Mouse (Mus musculus): ENCODE results near the gene Ufc1. TPM values are rescaled to one million over a fixed set of nuclear protein-coding genes. Genes with fewer than 3 reads are reported as not detected.
"Not testable (repeated sequence)": the region's sequence is repeated elsewhere in the genome, so short reads cannot be mapped to it uniquely, and the experiment has no call there.

Ufc1 gene
- total RNA-seq, 2 experiments from 2014 or later = 84.9 to 88.8 TPM

DNA sequence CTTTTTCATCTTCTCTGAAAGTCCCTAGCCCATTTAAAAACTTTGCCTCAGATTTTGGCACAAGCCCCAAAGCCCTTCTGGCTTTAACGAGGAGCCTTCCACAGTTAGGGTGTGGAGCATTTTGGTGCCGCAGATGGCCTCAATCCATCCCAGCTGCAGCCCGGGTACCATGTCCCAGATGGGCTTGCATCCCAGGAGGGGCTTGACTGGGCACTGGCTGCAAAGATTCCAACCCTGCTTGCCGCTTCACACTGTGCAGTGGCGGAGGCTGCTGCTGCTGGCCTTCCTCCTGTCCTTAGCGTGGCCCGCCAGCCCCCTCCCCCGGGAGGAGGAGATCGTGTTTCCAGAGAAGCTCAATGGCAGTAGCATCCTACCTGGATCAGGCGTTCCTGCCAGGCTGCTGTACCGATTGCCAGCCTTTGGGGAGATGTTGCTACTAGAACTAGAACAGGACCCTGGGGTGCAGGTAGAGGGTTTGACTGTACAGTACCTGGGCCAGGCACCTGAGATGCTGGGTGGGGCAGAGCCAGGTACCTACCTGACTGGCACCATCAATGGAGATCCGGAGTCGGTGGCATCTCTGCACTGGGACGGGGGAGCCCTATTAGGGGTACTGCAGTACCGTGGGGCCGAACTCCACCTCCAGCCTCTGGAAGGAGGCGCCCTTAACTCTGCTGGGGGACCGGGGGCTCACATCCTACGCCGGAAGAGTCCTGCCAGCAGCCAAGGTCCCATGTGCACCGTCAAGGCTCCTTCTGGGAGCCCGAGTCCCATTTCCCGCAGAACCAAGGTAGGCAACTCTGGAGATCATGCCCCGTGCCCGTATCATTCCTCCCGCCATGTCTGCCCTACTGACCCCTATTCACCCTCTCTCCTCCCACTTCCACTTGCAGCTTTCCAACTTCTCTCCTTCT is 43.9 kb downstream of the Ufc1 start, which contains the start of gene Ndufs2:
Gene Ndufs2 (minus strand): TSS at position 709 of the 914 bp plus-strand sequence.
- no peak for DNase-seq
- intact Hi-C loops (cut with DNase I) = no loop called here

DNA sequence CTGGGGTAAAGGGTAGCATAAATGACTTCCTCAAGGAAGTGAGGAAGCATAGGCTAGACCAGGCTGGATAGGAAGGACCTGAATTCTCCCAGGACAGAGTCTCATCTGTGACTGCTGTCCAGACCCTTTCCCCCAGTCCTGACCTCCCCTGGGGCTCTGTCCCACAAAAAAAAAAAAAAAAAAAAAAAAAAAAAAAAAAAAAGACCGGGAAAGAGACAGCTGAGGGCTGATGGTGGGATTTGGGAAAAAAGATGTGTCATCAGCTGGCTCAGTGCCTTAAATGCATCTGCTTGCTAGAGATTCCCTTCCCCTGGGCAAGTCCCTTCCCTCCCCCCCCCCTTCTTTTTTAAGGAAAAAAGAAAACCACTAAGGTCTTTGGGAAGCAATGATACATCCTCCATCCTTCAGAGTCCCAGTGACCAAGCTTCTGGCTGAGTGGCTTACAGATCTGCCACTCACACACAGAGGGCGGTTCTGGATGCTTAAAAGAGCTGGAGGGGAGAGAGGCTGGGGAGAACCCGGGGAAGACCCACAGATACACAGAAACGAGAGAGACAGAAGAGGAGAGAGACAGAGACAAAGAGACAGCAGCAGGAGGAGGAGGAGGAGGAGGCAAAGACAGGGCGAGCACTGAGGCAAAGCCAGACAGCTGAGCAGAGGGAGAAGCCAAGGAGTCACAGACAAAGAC is 44.8 kb downstream of the Ufc1 start, which contains the start of gene Adamts4:
Gene Adamts4 (plus strand): TSS at position 509 of the 688 bp plus-strand sequence.
- DNase-seq = peak; percentile 55 to 62
- intact Hi-C loops (cut with DNase I) = loop anchor here (5.0 kb wide), 1 partner anchor 82 kb away; no protein-coding TSS in a partner anchor

DNA sequence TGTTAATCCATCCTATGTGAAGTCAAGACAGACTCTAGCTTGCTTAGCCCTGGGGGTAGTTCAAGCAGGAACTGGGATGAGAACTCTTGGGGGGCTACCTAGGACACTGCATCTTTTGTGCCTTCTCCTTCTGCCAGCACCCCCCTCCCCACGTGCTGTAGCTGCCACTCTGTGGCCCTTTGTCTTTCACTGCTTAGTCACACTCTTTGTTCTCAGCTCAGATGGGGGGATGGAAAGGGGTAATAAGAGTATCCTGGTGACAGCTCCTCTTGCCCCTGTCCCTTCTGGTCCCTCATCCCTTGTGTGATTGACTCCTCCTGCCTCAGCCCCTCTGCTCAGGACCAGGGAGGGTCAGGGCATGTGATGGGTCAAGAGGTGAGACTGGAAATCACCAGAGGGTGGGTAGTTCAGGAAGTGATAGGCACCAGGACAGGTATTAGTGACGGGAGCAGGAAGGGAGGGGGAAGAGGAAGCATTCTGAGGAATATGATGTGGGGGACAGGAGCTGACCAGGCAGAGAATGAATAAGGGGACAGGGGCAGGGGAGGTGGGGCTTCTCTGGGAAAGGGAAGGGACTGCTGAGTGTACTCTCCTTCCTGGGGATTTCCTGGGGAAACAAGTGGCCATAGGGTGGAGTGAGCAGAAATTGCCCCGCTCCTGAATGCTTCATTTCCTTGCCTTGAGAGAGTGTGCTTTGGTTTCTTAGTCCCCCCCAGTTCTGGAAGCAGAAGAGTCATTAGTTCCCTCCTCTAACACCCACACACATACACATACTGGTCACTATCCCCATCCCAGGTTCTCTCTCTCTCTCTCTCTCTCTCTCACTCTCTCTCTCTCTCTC is 46.2 kb downstream of the Ufc1 start:
- intact Hi-C loops (cut with DNase I) = loop anchor here (5.0 kb wide), 1 partner anchor 84 kb away; no protein-coding TSS in a partner anchor
- no peak for DNase-seq

DNA sequence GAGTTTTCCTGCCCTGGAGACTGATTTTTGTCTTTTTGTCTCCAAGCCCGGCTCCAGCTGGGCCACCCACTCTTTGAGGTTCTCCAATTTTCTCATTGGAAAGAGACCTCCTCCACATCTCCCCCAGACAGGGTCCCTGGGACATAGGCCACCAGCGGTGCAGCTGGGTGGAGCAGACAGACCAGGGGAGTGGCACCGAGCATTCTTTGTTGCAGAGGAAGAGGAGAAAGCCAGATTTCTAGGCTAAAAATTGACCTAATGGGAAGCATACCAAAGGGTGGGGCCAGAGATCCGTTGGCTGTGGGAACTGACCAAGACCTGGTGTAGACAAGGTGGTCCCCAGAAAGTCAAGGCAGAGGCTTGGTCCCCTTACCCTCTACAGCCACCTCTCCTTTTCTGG is 46.9 kb downstream of the Ufc1 start:
- DNase-seq = no peak
- intact Hi-C loops (cut with DNase I) = loop anchor here (2.0 to 5.0 kb wide), 3 partner anchors 23 to 84 kb away; partner anchors contain the start of genes B4galt3 and Tomm40l

DNA sequence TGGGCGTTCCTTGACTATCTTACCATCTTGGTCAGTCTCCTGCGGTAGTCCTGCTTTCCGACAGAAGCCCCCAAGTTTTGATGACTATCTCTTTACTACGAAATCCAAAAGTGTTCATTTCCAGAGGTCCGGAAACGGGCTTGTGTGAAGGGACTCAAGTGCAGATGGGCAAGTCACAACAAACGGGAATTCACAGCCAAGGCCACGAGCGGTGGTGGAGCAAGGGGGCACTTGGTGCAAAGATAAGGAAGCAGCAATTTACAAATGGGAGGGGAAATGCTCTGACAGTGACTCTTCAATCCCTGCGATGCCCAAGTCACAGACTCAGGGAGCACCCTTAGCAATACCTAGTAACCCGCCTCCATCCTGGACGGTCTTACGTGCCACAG is 47.4 kb downstream of the Ufc1 start:
- DNase-seq = no peak
- intact Hi-C loops (cut with DNase I) = loop anchor here (2.0 to 5.0 kb wide), 3 partner anchors 23 to 85 kb away; partner anchors contain the start of genes B4galt3 and Tomm40l

DNA sequence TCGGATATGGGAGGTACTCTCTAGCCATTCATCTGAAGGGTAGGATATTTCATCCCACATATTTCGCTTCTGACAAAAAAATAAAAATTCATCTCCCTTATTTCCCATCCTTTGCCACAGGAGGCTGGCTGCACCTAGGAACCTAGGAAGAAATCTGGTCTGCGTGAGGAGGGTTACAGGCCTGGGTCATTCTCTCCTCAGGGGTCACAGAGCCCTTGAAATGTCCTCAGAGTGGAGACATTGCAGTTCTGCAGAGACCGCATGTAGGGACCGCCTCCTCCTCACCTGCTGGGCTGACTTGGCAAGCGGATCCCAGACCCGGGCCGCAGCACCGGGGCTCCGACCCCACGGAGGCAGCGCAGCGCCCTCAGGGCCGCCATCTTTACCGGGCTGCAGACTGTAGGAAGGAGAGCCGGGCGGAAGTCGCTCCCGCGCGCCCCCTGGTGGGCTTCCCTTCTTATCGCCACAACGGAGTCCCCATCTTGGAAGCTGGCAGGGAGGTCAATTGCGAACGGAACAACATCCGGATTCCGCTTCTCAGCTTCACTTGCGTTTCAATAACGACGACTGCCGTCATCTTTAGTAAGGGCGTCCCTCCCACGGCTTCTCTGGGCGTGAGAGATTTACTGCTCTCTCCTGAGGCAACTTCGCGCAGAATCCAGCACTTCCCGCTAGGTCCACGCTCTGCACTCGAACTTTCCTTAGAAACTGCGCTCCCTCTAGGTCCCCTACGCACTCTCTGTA is 47.9 kb downstream of the Ufc1 start:
- intact Hi-C loops (cut with DNase I) = loop anchor here (2.0 to 5.0 kb wide), 3 partner anchors 24 to 85 kb away; partner anchors contain the start of genes B4galt3 and Tomm40l
- peak; percentile 96 to 97 for DNase-seq

DNA sequence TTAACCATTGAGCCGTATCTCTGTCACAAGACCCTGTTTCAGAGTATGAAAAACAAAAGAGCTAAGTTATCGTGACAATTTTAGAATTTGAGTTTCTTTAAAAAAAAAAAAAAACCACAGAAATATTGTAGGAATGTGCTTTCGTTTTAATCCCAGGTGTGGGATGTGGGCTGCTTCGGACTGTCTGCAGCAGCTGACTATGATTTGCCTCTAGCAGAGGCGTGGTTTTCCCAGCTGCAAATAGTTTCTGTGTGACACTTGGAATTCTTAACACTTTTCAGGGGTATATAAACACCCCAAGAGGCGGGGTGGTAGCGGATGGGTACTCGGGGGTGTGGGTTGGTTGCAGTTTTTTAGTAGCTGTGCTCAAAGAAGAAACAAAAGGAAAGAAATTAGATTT is 49.5 kb downstream of the Ufc1 start:
- intact Hi-C loops (cut with DNase I) = loop anchor here (5.0 kb wide), 1 partner anchor 87 kb away; no protein-coding TSS in a partner anchor
- DNase-seq = no peak

DNA sequence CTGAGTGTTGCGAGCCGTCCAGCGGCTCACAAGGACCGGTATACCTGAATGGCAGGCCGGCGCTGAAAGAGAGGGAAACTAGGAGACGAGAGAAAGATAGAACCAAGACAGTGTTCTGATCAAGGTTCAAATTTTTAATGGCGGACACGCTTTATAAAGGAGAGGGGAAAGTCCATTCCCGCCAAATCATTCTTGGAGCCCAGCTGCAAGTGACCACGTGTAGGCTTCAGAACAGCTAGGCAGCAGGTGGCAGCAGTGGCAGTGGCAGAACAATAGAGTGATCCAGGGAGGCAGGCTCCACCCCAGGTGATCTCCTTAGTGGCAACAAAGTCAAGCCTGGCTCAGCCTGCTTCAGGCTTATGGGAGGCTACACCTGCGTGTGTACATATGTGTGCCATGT is 52.9 kb downstream of the Ufc1 start:
- DNase-seq; intact Hi-C loops (cut with DNase I): not testable (repeated sequence)

DNA sequence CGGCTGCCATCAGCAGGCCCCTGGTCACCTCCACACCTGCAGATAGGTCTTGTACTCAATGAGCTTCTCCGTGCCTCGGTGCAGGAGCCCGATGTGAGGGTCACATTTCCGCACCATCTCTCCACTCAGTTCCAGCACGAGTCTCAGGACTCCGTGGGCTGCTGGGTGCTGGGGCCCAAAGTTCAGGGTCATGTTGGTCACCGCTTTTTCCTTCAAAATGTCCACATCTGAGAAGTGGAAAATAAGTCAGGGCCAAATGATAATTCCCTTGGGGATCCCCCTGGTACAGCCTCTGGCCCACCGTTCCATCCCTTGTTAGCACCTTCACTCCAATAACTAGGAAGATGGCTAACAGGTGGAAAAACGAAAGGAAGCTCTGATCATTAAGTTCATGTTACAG is 53.9 kb downstream of the Ufc1 start:
- intact Hi-C loops (cut with DNase I) = no loop called here
- DNase-seq = no peak

DNA sequence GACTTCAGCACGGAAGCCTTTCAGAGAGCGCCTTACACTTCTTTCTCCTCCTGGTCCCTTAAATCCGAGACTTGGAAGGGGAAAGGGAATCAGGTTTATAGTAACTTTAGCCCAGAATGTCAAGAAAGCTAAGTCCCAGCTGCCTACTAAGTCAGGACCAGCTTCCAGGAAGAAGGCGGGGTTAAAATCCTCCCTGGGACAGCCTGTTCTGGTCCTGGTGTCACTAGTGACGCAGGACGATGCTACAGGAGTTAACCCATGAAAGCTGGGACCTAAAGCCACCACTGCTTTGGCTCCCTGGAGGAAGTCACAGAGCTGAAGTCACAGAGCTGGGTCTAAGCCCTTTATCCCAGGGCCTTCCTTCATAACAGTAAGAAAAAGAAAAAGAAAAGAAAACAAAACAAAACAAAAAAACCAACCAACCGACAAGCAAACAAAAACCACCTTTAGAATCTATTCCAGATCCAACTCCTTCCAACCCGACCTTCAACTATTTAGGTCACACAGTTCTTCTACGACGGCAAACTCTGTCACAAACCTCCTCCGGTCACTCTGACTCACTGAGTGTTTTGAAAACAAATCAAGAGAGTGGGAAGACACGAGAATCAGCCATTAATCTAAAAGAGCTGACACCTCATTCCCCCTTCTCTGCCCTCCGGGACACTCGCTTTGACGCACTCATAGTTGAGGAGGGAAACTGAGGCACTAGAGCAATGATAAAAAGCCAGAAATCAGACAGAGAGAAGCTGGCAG is 54.7 kb downstream of the Ufc1 start:
- intact Hi-C loops (cut with DNase I) = no loop called here

More for the DNA sequence above, 54.7 kb downstream of the Ufc1 start:
- peak; percentile 52 to 56 for DNase-seq

Other genes with a start within 250 kb of the Ufc1 start
- 10 to 100 TPM; 13.7 to 18.6 TPM for gene Fcgr3, start 230.1 kb downstream of the Ufc1 start, total RNA-seq (2021)
- gene Cfap126, start 181.1 kb downstream of the Ufc1 start, total RNA-seq (2021) = 1 to 10 TPM in 1 of 2 experiments, under 1 TPM in 1; 0.69 to 1.2 TPM
- gene Sdhc, start 144.4 kb downstream of the Ufc1 start, total RNA-seq (2021) = 1,000 to 10,000 TPM; 1,165 to 1,188 TPM
- gene Mpz, start 144.3 kb downstream of the Ufc1 start, total RNA-seq (2021) = under 1 TPM in 1 of 2 experiments, not detected in 1; 0.44 TPM
- 100 to 1,000 TPM; 222 to 295 TPM for gene Pcp4l1, start 98.8 kb downstream of the Ufc1 start, total RNA-seq (2021)
- gene Nr1i3, start 81.1 kb downstream of the Ufc1 start, total RNA-seq (2021) = under 1 TPM in 1 of 2 experiments, not detected in 1; 0.08 TPM
- 10 to 100 TPM; 81.8 to 82.7 TPM for gene Tomm40l, start 72.5 kb downstream of the Ufc1 start, total RNA-seq (2021)
- 1 to 10 TPM in 1 of 2 experiments, under 1 TPM in 1; 0.75 to 2.0 TPM for gene Apoa2, start 70.0 kb downstream of the Ufc1 start, total RNA-seq (2021)
- 10 to 100 TPM; 13.3 to 16.3 TPM for gene Fcer1g, start 60.7 kb downstream of the Ufc1 start, total RNA-seq (2021)
- under 1 TPM; 0.50 to 0.92 TPM for gene Adamts4, start 44.6 kb downstream of the Ufc1 start, total RNA-seq (2021)
- 1,000 to 10,000 TPM; 1,421 to 1,530 TPM for gene Ndufs2, start 43.6 kb downstream of the Ufc1 start, total RNA-seq (2021)
- 10 to 100 TPM; 14.5 to 19.7 TPM for gene B4galt3, start 24.7 kb downstream of the Ufc1 start, total RNA-seq (2021)
- 10 to 100 TPM; 13.2 to 14.2 TPM for gene Ppox, start 13.8 kb downstream of the Ufc1 start, total RNA-seq (2021)
- gene Usp21, start 7.0 kb downstream of the Ufc1 start, total RNA-seq (2021) = 10 to 100 TPM; 22.1 to 22.3 TPM
- gene Dedd, start 34.1 kb upstream of the Ufc1 start, total RNA-seq (2021) = 10 to 100 TPM; 21.3 to 24.2 TPM
- 10 to 100 TPM; 27.7 to 28.4 TPM for gene Nit1, start 50.6 kb upstream of the Ufc1 start, total RNA-seq (2021)
- 10 to 100 TPM; 79.4 to 95.6 TPM for gene Pfdn2, start 50.6 kb upstream of the Ufc1 start, total RNA-seq (2021)
- not detected for gene Klhdc9, start 65.8 kb upstream of the Ufc1 start, total RNA-seq (2021)
- gene Nectin4, start 75.1 kb upstream of the Ufc1 start, total RNA-seq (2021) = under 1 TPM; 0.08 to 0.30 TPM
- 1 to 10 TPM; 2.7 to 2.9 TPM for gene Arhgap30, start 93.9 kb upstream of the Ufc1 start, total RNA-seq (2021)
- gene Usf1, start 116.3 kb upstream of the Ufc1 start, total RNA-seq (2021) = 10 to 100 TPM; 41.0 to 52.1 TPM
- 1 to 10 TPM; 1.2 to 1.6 TPM for gene Tstd1, start 123.8 kb upstream of the Ufc1 start, total RNA-seq (2021)
- 10 to 100 TPM; 38.7 to 43.2 TPM for gene F11r, start 142.5 kb upstream of the Ufc1 start, total RNA-seq (2021)
- 1 to 10 TPM; 2.1 to 3.3 TPM for gene Alyref2, start 208.5 kb upstream of the Ufc1 start, total RNA-seq (2021)
- gene Itln1, start 240.3 kb upstream of the Ufc1 start, total RNA-seq (2021) = not detected

All from heart, postnatal 36 days (tissue).